Mouse (Mus musculus) limb, embryonic 10.5 days (tissue): ENCODE data around the gene Zfp948. TPM values are rescaled to one million over a fixed set of nuclear protein-coding genes. Genes with fewer than 3 reads are reported as not detected.
"Not testable (repeated sequence)": the region's sequence is repeated elsewhere in the genome, so short reads cannot be mapped to it uniquely, and the experiment has no call there.

Experiments
- DNase-seq: peaks from one replicate; pipeline ENCODE4 v3.0.0-alpha.2; 2017; ENCODE audit warnings: low spot score
- H3K27ac ChIP-seq: fragments of 300-500 bp; sonication (generic); 2 replicates; pipeline ENCODE4 v1.5.1; 2016; ENCODE audit warnings: mild to moderate bottlenecking
- H3K27me3 ChIP-seq: fragments of 300-500 bp; sonication (generic); 2 replicates; pipeline ENCODE4 v1.6.1; 2016; ENCODE audit warnings: low read depth, mild to moderate bottlenecking; ENCODE audit not compliant: poor library complexity, severe bottlenecking
- H3K36me3 ChIP-seq: fragments of 300-500 bp; sonication (generic); 2 replicates; pipeline ENCODE4 v1.6.1; 2016; ENCODE audit warnings: mild to moderate bottlenecking, moderate library complexity
- H3K4me1 ChIP-seq: fragments of 300-500 bp; sonication (generic); 2 replicates; pipeline ENCODE4 v1.6.1; 2016
- H3K4me3 ChIP-seq: fragments of 300-500 bp; sonication (generic); 2 replicates; pipeline ENCODE4 v1.5.1; 2016; ENCODE audit warnings: mild to moderate bottlenecking, moderate library complexity
- H3K9me3 ChIP-seq: fragments of 300-500 bp; sonication (generic); replicated peaks from 2 replicates; pipeline ENCODE4 v1.6.1; 2016; ENCODE audit warnings: mild to moderate bottlenecking
- WGBS: fragments of 180-500 bp; shearing (Covaris S2); methylation state at CpG from one replicate; pipeline ENCODE4 v1.1.7; 2016; 5-methylcytosine and 5-hydroxymethylcytosine counted together
- polyA plus RNA-seq: library from polyadenylated mRNA; unstranded; fragments of >200 nt; fragmentation: Nextera tagmentation; extraction: Ambion mirVana; gene quantifications from 2 replicates; pipeline ENCODE4 v1.2.1, GENCODE M21; 2016

Zfp948 gene
- polyA plus RNA-seq, 1 experiment from 2014 or later, result 13.0 TPM

DNA sequence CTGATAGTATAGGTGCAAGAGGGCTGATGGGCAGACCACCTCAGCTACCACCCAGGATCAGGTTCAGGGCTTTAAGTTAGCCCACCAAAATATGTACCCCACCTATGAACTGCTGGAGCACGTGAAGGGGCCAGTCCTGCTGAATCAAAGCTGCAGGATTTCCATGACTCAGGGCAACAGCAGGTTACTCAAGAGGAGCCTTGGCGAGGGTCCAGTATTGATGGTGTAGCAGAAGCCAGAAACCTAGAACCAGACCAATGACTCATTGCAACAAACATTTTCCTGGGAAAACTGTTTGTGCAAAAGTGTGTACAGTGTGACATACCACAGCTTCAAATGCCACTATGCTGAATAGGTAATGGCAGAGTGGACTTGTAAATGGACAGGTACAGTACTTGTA lies 9.0 kb upstream of the Zfp948 start:
- peaks cover 12% of the 10 kb centered on the region; the same call in 1 of the 2 replicates for H3K36me3 ChIP-seq
- no peaks in the 10 kb centered on the region for H3K27me3 ChIP-seq
- 85% methylated on average over 2 of the region's 2 CpGs for WGBS

DNA sequence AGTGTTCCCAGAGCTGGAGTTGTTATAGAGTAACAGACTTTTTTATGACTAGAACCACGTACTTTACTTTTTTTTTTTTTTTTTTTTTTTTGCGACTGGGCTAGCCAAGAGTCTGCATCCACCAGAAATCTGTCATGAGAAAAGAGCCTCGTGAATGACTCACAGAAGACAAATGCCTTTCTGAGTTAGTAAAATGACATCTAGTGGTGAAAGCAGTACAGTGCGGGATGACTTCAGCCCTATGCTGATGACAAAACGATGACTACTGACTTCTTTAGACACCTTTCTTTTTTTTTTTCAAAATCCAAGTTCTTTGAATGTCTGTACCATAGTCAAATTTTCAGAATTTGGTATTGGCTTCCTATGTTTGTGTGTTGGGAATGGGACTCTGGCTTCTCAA lies 588 bp upstream of the Zfp948 start:
- Histone ChIP-seq H3K27me3 (no peaks in the 10 kb centered on the region), H3K9me3 (no peaks in the 10 kb centered on the region), H3K4me1 (peaks cover 8% of the 10 kb centered on the region; the same call in 1 of the 2 replicates), H3K27ac (peak overlapping the region; percentile 94), H3K36me3 (0 out of 2 replicates have a peak, but pooled peaks cover 8% of the 10 kb centered on the region), H3K4me3 (peak overlapping the region; percentile 72)
- DNase-seq, result no peak
- WGBS, result 20% methylated on average over 5 of the region's 5 CpGs

More for the DNA sequence above, 9.0 kb upstream of the Zfp948 start:
- DNase-seq, result no peak
- Histone ChIP-seq H3K4me3 (no peak overlapping the region), H3K4me1 (no peaks in the 10 kb centered on the region), H3K27ac (no peak overlapping the region), H3K9me3 (no peaks in the 10 kb centered on the region)

DNA sequence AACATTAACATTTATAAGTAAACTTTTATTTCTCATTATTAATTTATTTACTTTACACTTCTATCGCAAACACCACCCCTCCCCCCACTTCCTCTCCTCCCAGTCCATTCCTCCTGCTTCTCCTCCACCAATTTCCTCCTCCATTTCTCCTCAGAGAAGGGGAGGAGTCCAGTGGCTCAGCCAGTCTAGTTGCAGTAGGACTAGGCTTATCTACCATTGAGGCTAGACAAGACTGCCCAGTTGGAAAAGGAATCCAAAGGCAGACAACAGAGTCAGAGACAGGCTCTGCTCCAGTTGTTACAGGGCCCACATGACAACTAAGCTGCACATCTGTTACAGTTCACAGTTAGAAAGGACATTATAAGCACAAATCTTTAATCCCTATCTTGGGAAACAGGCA lies 888 bp downstream of the Zfp948 start:
- 59% methylated on average over 1 of the region's 1 CpGs for WGBS
- DNase-seq, result peak; percentile 35
- H3K27ac ChIP-seq, result peak overlapping the region; percentile 94; the same call in 1 of the 2 replicates
- peaks cover 8% of the 10 kb centered on the region; the same call in 1 of the 2 replicates for H3K4me1 ChIP-seq
- H3K9me3 ChIP-seq, result no peaks in the 10 kb centered on the region
- H3K27me3 ChIP-seq, result no peaks in the 10 kb centered on the region
- peak overlapping the region; percentile 72 for H3K4me3 ChIP-seq
- H3K36me3 ChIP-seq, result peaks cover 14% of the 10 kb centered on the region

DNA sequence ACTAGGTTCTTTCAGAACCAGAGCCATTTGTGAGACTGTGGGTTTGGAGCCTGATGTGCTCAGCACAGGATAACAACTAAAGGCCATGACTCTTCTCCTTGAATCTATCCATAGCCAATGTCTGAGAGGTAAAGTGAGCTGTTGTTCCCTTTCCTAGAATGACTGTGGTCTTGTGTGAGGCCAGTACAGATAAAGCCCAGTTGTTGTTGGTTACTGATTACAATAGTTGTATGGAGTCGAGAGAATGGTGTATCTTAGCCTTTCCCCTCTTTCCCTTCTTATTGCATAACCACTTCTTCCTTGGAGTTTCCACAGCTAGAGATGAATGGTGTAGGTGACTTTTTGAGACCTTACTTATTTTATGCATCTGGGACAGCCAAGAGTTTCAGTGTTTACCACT lies 12.3 kb downstream of the Zfp948 start:
- no peaks in the 10 kb centered on the region for H3K9me3 ChIP-seq
- no peak overlapping the region for H3K27ac ChIP-seq
- DNase-seq, result no peak
- no peaks in the 10 kb centered on the region for H3K4me1 ChIP-seq
- peaks cover 70% of the 10 kb centered on the region for H3K36me3 ChIP-seq
- no peak overlapping the region for H3K4me3 ChIP-seq
- 88% methylated on average over 1 of the region's 1 CpGs for WGBS
- H3K27me3 ChIP-seq, result no peaks in the 10 kb centered on the region

DNA sequence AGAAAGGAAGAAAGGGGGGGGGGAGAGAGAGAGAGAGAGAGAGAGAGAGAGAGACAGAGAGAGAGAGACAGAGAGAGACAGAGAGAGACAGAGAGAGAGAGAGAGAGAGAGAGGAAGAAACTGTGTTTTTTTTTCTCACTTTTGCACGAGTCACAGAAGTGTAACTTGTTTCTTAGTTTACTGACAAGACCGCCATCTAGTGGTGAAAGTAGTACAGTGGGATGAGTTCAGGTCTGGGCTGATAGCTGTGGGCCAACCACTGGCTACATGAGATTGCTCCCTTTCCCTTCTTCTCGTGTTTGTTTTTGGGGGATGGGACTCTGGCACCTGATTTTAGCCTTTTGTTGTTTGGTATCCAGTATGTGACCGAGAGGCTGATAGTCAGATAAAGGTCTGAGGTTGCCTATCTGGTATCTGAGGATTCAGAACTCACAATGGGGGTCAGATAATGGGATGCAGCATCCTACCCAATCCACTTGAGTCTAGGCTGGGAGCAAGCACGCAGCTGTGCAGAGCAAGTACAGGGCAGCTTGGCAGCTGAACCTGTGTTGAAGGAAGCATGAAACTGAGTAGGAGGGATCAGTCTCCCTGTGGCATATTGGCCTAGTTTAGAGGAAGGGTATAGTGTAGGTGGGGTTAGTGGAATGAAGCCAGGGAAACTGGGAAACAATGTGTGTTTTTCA lies 12.8 kb downstream of the Zfp948 start:
- Histone ChIP-seq H3K36me3 (peaks cover 70% of the 10 kb centered on the region), H3K9me3 (no peaks in the 10 kb centered on the region), H3K4me3 (no peak overlapping the region), H3K4me1 (no peaks in the 10 kb centered on the region), H3K27ac (no peak overlapping the region), H3K27me3 (no peaks in the 10 kb centered on the region)
- WGBS, result 29% methylated on average over 5 of the region's 5 CpGs
- no peak for DNase-seq

DNA sequence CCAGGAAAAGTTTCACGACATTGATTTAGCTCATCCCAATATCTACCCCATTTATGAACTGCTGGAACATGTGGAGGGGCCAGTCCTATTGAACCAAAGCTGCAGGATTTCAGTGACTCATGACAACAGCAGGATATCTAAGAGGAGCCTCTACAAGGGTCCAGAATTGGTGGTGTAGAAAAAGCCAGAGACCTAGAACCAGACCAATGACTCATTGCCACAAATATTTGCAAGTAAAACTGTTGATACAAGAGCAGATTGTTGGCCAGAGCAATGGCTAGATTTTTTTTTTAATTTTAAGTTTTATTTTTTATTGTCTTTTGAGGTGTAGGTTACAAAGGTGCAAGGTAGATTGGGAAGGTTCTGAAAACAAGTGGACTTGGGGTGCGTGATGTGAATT lies 18.7 kb downstream of the Zfp948 start:
- Histone ChIP-seq H3K9me3 (no peaks in the 10 kb centered on the region), H3K36me3 (peaks cover 76% of the 10 kb centered on the region), H3K4me3 (no peak overlapping the region), H3K27me3 (no peaks in the 10 kb centered on the region), H3K27ac (no peak overlapping the region), H3K4me1 (no peaks in the 10 kb centered on the region)
- DNase-seq, result no peak
- WGBS, result 96% methylated on average over 2 of the region's 2 CpGs

DNA sequence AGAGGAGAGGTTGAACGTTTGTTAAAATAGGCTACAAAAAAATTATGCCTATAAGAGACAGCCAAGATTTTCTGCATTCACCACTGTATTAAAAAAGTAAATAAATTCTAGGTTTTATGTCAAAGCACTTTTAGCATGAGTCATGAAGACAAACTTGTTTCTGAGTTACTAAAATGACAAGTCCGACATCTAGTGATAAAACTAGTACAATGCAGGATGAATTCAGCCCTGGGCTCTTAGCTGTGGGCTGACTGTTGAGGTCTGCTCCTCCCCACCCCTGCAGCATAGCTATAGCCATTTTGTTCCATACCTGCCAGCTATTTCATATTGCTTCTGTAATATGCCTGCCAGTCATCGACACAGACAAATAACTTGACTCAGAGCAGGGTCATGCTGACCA lies 49.5 kb downstream of the Zfp948 start:
- 0 out of 2 replicates have a peak, but pooled peaks cover 4% of the 10 kb centered on the region for H3K4me1 ChIP-seq
- WGBS, result 86% methylated on average over 3 of the region's 3 CpGs
- no peaks in the 10 kb centered on the region for H3K9me3 ChIP-seq
- no peaks in the 10 kb centered on the region for H3K27me3 ChIP-seq
- DNase-seq, result no peak
- no peak overlapping the region for H3K27ac ChIP-seq
- no peaks in the 10 kb centered on the region for H3K36me3 ChIP-seq
- no peak overlapping the region for H3K4me3 ChIP-seq

DNA sequence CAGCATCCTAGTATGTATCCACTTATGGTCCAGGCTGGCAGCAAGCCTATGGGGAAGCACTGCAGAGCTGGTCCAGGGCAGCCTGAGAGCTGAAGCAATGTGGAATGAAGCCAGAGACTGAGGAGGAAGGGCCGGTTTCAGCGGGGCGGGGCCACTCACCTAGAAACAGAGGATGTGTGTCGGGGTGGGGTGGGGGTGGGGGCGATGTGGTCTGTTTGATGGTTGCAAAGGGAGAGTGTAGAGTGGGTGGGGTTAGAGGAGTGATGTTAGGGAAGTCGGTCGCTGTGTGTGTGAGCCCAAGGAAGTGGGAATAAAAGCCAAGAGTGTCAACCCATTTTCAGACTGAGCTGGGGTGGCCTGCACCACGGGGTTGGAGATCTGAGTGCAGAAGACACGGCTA lies 50.5 kb downstream of the Zfp948 start:
- WGBS, result 8% methylated on average over 9 of the region's 9 CpGs
- Histone ChIP-seq H3K27ac (no peak overlapping the region), H3K36me3 (no peaks in the 10 kb centered on the region), H3K27me3 (no peaks in the 10 kb centered on the region), H3K9me3 (no peaks in the 10 kb centered on the region), H3K4me3 (peak overlapping the region; percentile 34; the same call in 1 of the 2 replicates), H3K4me1 (0 out of 2 replicates have a peak, but pooled peaks cover 4% of the 10 kb centered on the region)
- DNase-seq, result no peak

DNA sequence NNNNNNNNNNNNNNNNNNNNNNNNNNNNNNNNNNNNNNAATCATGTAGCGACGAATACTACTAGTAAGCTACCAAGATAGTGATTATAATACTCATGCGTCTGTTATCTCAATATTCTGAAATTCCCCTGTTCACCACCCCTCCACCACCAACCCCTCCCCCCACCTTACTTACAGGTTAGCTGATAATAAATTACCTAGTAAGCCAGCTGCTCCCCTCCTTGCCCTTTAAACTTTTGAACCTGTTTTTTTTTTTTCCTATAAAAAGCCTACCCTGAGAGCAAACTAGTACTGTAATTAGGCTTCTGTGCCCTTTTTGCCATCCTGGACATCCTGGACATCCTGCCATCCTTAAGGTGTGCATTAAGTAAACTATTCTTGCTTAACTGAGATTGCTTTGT lies 56.8 kb downstream of the Zfp948 start:
- Histone ChIP-seq H3K27me3 (no peaks in the 10 kb centered on the region), H3K36me3 (no peaks in the 10 kb centered on the region), H3K4me1 (no peaks in the 10 kb centered on the region), H3K4me3 (no peak overlapping the region), H3K27ac (no peak overlapping the region), H3K9me3 (no peaks in the 10 kb centered on the region)
- no peak for DNase-seq
- WGBS, result 0% methylated on average over 1 of the region's 3 CpGs

DNA sequence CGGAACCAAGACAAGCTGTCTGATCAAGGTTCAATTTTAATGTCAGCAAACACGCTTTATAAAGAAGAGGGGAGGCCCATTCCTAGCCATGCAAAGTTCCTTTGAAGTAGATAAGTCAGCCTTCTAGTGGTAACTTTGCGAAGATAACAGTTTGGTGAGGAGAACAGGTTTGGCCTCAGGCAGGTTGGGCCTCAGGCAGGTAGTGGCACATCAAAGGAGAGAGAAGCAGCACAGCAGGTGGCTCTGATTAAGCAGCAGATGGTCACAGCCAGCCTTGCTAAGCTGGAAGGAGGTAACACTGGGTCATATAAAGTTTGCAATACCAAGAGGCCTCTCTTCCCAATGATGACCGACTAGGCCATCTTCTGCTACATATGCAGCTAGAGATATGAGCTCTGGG lies 69.0 kb downstream of the Zfp948 start:
- H3K36me3 ChIP-seq, H3K27ac ChIP-seq, H3K9me3 ChIP-seq, H3K4me3 ChIP-seq, H3K4me1 ChIP-seq, DNase-seq, H3K27me3 ChIP-seq: not testable (repeated sequence)
- WGBS, result 59% methylated on average over 4 of the region's 4 CpGs

Other genes with a start within 250 kb of the Zfp948 start
- gene Zfp677, start 183.3 kb upstream of the Zfp948 start, polyA plus RNA-seq, result 1.7 and 2.0 TPM in 2 replicates
- 2.7 and 3.4 TPM in 2 replicates for gene Zfp54, start 143.8 kb upstream of the Zfp948 start, polyA plus RNA-seq
- 12.7 and 15.6 TPM in 2 replicates for gene Zfp51, start 116.6 kb upstream of the Zfp948 start, polyA plus RNA-seq
- 7.2 and 9.2 TPM in 2 replicates for gene Zfp53, start 78.0 kb upstream of the Zfp948 start, polyA plus RNA-seq
- 2.0 and 2.6 TPM in 2 replicates for gene Zfp52, start 31.5 kb upstream of the Zfp948 start, polyA plus RNA-seq
- gene Zfp983, start 83.6 kb downstream of the Zfp948 start, polyA plus RNA-seq, result 3.0 and 4.1 TPM in 2 replicates
- gene Gm10226, start 124.9 kb downstream of the Zfp948 start, polyA plus RNA-seq, result 4.8 and 6.0 TPM in 2 replicates
- 16.1 and 19.6 TPM in 2 replicates for gene Zfp760, start 140.7 kb downstream of the Zfp948 start, polyA plus RNA-seq
- gene Zfp229, start 163.8 kb downstream of the Zfp948 start, polyA plus RNA-seq, result 5.0 and 8.6 TPM in 2 replicates